Mouse (Mus musculus) gastrocnemius, postnatal 10 days (tissue): ENCODE measurements around the gene Ccdc42. TPM values are rescaled to one million over a fixed set of nuclear protein-coding genes. Genes with fewer than 3 reads are reported as not detected.

Experiments
- total RNA-seq, 2 experiments: library from RNA; stranded (reverse); gene quantifications; 2 replicates each; pipeline ENCODE4 v1.2.3; 2021

The Ccdc42 gene
- total RNA-seq, 2 experiments from 2014 or later: 0.31 TPM; not detected in 1

Other genes starting within 250 kb of the Ccdc42 start
- 10 to 100 TPM; 12.2 to 14.4 TPM for gene Ntn1, start 186.2 kb upstream of the Ccdc42 start, total RNA-seq
- gene Pik3r5, start 154.9 kb upstream of the Ccdc42 start, total RNA-seq: under 1 TPM; 0.52 to 0.54 TPM
- 1 to 10 TPM; 3.0 to 3.1 TPM for gene Pik3r6, start 84.0 kb upstream of the Ccdc42 start, total RNA-seq
- gene Mfsd6l, start 30.8 kb upstream of the Ccdc42 start, total RNA-seq: under 1 TPM; 0.14 to 0.20 TPM
- 10 to 100 TPM; 27.2 to 34.8 TPM for gene Myh10, start 104.5 kb downstream of the Ccdc42 start, total RNA-seq